Mouse (Mus musculus) embryonic fibroblast, embryonic 13.5 days (primary cell): ENCODE measurements around the gene Lars2.
A peak's percentile ranks its signal among the peaks of the same experiment; 100 is the strongest.

Experiments
- CTCF ChIP-seq: IDR thresholded peaks from 2 replicates; pipeline ENCODE4 v1.5.1; 2011; ENCODE audit warnings: mild to moderate bottlenecking, control low read depth, low read length, moderate library complexity, borderline replicate concordance; ENCODE audit not compliant: insufficient read depth
- POLR2A ChIP-seq: IDR thresholded peaks from 2 replicates; pipeline ENCODE4 v1.6.1; 2011; ENCODE audit warnings: low read depth, mild to moderate bottlenecking, control low read depth, low read length, moderate library complexity

DNA sequence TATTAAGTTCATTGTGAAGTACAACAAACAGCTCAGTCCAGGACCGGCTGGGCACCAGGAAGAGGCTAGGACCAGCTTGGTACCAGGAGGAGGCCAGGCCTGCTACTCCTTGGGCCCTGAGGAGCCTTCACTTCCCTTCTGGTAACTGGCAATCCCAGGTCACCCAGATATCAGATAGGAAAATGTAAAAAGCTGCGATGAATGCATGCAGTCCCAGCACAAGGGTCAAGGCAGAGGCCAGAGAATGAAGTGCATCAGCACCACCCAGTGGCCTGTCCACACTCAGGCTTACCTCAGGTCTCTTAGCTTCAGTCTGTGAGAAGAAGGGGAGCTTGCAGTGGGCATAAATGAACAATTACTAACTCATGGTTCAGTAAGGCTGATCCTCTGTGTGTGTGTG lies 90.9 kb downstream of the Lars2 start:
- TF ChIP-seq CTCF (peak; percentile 64; the same call in 1 of the 2 replicates), POLR2A (no peak)
